Mouse (Mus musculus): ENCODE measurements around the gene Col24a1. TPM values are rescaled to one million over a fixed set of nuclear protein-coding genes. Genes with fewer than 3 reads are reported as not detected.

Col24a1 gene
- polyA plus RNA-seq, 1 experiment from 2014 or later, result 0.40 TPM

- WGBS, result 94% methylated on average over 7 of the region's 7 CpGs
- no peak overlapping the region for H3K4me2 ChIP-seq (replicated peaks; ENCODE audit: low read depth, low read length)
- no peaks in the 10 kb centered on the region for H3K9me3 ChIP-seq (ENCODE audit: control insufficient read depth, low read length)
- H3K27me3 ChIP-seq (ENCODE audit: control insufficient read depth, insufficient read depth, low read length), result no peaks in the 10 kb centered on the region
- ATAC-seq (ENCODE audit: low FRiP score), result no peak
- H3K9ac ChIP-seq (ENCODE audit: low read depth, low read length), result no peak overlapping the region
- H3K36me3 ChIP-seq (ENCODE audit: control insufficient read depth, insufficient read depth, low read length), result no peaks in the 10 kb centered on the region
- H3K4me1 ChIP-seq (replicated peaks; ENCODE audit: control insufficient read depth, insufficient read depth, low read length), result no peaks in the 10 kb centered on the region
- no peak overlapping the region for H3K27ac ChIP-seq (ENCODE audit: low read depth, low read length)
- no peak overlapping the region for H3K4me3 ChIP-seq (ENCODE audit: low read depth, low read length)
- DNase-seq (ENCODE audit: low spot score), result no peak
Measured at GRCm38 (mm10) chr3:145599059-145599458, 306.8 kb downstream of the Col24a1 start.

- Histone ChIP-seq H3K9me3 (ENCODE audit: control insufficient read depth, low read length) (no peaks in the 10 kb centered on the region), H3K4me3 (ENCODE audit: low read depth, low read length) (no peak overlapping the region), H3K36me3 (ENCODE audit: control insufficient read depth, insufficient read depth, low read length) (peaks cover 3% of the 10 kb centered on the region; the same call in 1 of the 2 replicates), H3K27me3 (ENCODE audit: control insufficient read depth, insufficient read depth, low read length) (no peaks in the 10 kb centered on the region), H3K4me2 (replicated peaks; ENCODE audit: low read depth, low read length) (no peak overlapping the region), H3K27ac (ENCODE audit: low read depth, low read length) (no peak overlapping the region), H3K9ac (ENCODE audit: low read depth, low read length) (no peak overlapping the region), H3K4me1 (replicated peaks; ENCODE audit: control insufficient read depth, insufficient read depth, low read length) (no peaks in the 10 kb centered on the region)
- DNase-seq (ENCODE audit: low spot score), result no peak
- no peak for ATAC-seq (ENCODE audit: low FRiP score)
- WGBS, result 93% methylated on average over 6 of the region's 6 CpGs
Measured at GRCm38 (mm10) chr3:145600801-145601200, 308.5 kb downstream of the Col24a1 start.

DNA sequence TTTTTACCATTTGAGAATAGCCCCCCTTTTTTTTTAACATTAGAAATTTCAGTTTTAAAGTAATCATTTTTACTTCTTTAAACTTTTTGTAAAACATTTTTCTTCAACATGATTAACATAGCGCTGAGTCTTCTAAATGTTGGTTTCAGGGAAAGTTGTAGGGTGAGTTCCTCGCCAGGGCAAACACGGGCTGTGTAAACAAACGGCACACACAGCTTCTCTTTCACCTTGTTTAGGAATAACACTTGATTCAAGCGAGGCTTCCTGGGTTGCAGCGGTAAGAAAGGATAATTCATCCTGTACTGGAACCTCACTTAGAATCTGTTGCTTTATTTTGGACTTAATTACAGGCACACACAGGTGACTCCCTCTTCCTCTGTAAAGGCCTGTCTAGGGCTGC is 309.1 kb downstream of the Col24a1 start:
- Histone ChIP-seq H3K27ac (ENCODE audit: low read depth, low read length) (no peak overlapping the region), H3K27me3 (ENCODE audit: control insufficient read depth, insufficient read depth, low read length) (no peaks in the 10 kb centered on the region), H3K4me2 (replicated peaks; ENCODE audit: low read depth, low read length) (no peak overlapping the region), H3K36me3 (ENCODE audit: control insufficient read depth, insufficient read depth, low read length) (peaks cover 3% of the 10 kb centered on the region; the same call in 1 of the 2 replicates), H3K9ac (ENCODE audit: low read depth, low read length) (no peak overlapping the region), H3K4me1 (replicated peaks; ENCODE audit: control insufficient read depth, insufficient read depth, low read length) (no peaks in the 10 kb centered on the region), H3K4me3 (ENCODE audit: low read depth, low read length) (no peak overlapping the region), H3K9me3 (ENCODE audit: control insufficient read depth, low read length) (no peaks in the 10 kb centered on the region)
- ATAC-seq (ENCODE audit: low FRiP score), result no peak
- no peak for DNase-seq (ENCODE audit: low spot score)
- WGBS, result 82% methylated on average over 6 of the region's 6 CpGs

Other genes with a start within 250 kb of the Col24a1 start
- 0.20 and 1.0 TPM in 2 replicates for gene Clca2, start 193.0 kb upstream of the Col24a1 start, polyA plus RNA-seq (2014; fragmentation: Nextera tagmentation; extraction: Ambion mirVana)
- 27.6 and 28.2 TPM in 2 replicates for gene Odf2l, start 173.9 kb upstream of the Col24a1 start, polyA plus RNA-seq (2014; fragmentation: Nextera tagmentation; extraction: Ambion mirVana)